Mouse (Mus musculus) myocyte (in vitro differentiated cells): ENCODE data around the gene Rtkn.

ENCODE experiments used
- CEBPB ChIP-seq: IDR thresholded peaks from 2 replicates; pipeline ENCODE4 v1.6.1; 2011; ENCODE audit warnings: mild to moderate bottlenecking, moderate library complexity; ENCODE audit not compliant: poor library complexity, insufficient read depth, severe bottlenecking
- E2F4 ChIP-seq: IDR thresholded peaks from one replicate; pipeline ENCODE4 v1.6.1; 2011; ENCODE audit warnings: mild to moderate bottlenecking, control low read depth, moderate library complexity; ENCODE audit not compliant: insufficient read depth
- MYOG ChIP-seq, 3 experiments: IDR thresholded peaks; one replicate each; pipeline ENCODE4 v1.6.1; 2011; ENCODE audit warnings: control low read depth in 2 of 3, low read depth in 2 of 3, mild to moderate bottlenecking in 2 of 3; ENCODE audit not compliant: insufficient read length in 2 of 3, control insufficient read depth in 1 of 3, insufficient read depth in 1 of 3
- POLR2A ChIP-seq: IDR thresholded peaks from one replicate; pipeline ENCODE4 v1.6.1; 2011; ENCODE audit warnings: low read depth, mild to moderate bottlenecking, control low read depth, moderate library complexity; ENCODE audit not compliant: insufficient read length
- USF1 ChIP-seq: IDR thresholded peaks from one replicate; pipeline ENCODE4 v1.6.1; 2011; ENCODE audit warnings: low read depth, mild to moderate bottlenecking, control low read depth, moderate library complexity

- no peak for TF ChIP-seq POLR2A
- no peak for TF ChIP-seq MYOG (IDR thresholded peaks at IDR 0.05; ENCODE audit: control insufficient read depth in 1 of 3, insufficient read depth in 1 of 3, insufficient read length in 2 of 3, low read depth in 2 of 3)
- no peak for TF ChIP-seq CEBPB
- TF ChIP-seq E2F4: no peak
- TF ChIP-seq USF1: no peak
Observed at GRCm38 (mm10) chr6:83098411-83098810, 36.9 kb upstream of the Rtkn start.
